Mouse (Mus musculus) hindbrain, embryonic 12.5 days (tissue): ENCODE results near the gene Arhgef6. TPM values are rescaled to one million over a fixed set of nuclear protein-coding genes. Genes with fewer than 3 reads are reported as not detected.
A peak's percentile ranks its signal among the peaks of the same experiment; 100 is the strongest.

Experiments used
- ATAC-seq: fragments of 200-750 bp; cut with Nextera tagmentation; 2 replicates; pipeline ENCODE4 v1.8.0; 2017; ENCODE audit warnings: moderate TSS enrichment; ENCODE audit not compliant: low FRiP score
- H3K27ac ChIP-seq: fragments of 300-500 bp; sonication (generic); 2 replicates; pipeline ENCODE4 v1.5.1; 2016; ENCODE audit warnings: mild to moderate bottlenecking
- H3K27me3 ChIP-seq: fragments of 300-500 bp; sonication (generic); 2 replicates; pipeline ENCODE4 v1.6.1; 2016; ENCODE audit warnings: mild to moderate bottlenecking
- H3K36me3 ChIP-seq: fragments of 300-500 bp; sonication (generic); 2 replicates; pipeline ENCODE4 v1.6.1; 2016; ENCODE audit warnings: mild to moderate bottlenecking
- H3K4me1 ChIP-seq: fragments of 300-500 bp; sonication (generic); 2 replicates; pipeline ENCODE4 v1.6.1; 2016
- H3K4me2 ChIP-seq: fragments of 300-500 bp; sonication (generic); replicated peaks from 2 replicates; pipeline ENCODE4 v1.6.1; 2016; ENCODE audit warnings: mild to moderate bottlenecking
- H3K4me3 ChIP-seq: fragments of 300-500 bp; sonication (generic); 2 replicates; pipeline ENCODE4 v1.5.1; 2016; ENCODE audit warnings: mild to moderate bottlenecking
- H3K9ac ChIP-seq: fragments of 300-500 bp; sonication (generic); 2 replicates; pipeline ENCODE4 v1.6.1; 2016; ENCODE audit warnings: mild to moderate bottlenecking, moderate library complexity
- H3K9me3 ChIP-seq: fragments of 300-500 bp; sonication (generic); replicated peaks from 2 replicates; pipeline ENCODE4 v1.6.1; 2016; ENCODE audit warnings: mild to moderate bottlenecking
- WGBS: fragments of 180-500 bp; shearing (Covaris S2); methylation state at CpG from one replicate; pipeline ENCODE4 v1.1.7; 2016; 5-methylcytosine and 5-hydroxymethylcytosine counted together
- polyA plus RNA-seq: library from polyadenylated mRNA; unstranded; fragments of >200 nt; fragmentation: Nextera tagmentation; extraction: Ambion mirVana; gene quantifications from 2 replicates; pipeline ENCODE4 v1.2.1, GENCODE M21; 2016

The Arhgef6 gene
- polyA plus RNA-seq, 1 experiment from 2014 or later = 9.3 TPM

DNA sequence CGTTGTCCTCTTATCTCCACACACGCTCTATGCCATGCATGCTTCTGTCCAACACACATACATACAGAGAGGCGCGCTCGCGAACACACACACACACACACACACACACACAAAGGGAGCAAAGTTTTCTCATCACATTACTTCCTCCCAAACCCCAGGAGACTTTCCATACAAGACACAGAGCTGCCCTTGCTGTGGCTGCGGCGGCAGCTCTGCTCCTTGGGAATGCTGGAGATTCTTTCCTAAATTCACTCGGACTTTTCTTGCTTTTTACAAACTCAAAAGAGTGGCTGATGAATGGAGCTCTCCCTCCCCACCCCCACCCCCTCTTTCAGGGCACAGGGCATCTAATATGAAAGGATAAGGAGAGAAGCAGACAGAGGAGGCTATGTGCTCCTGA lies 52.2 kb downstream of the Arhgef6 start:
- no peak overlapping the region for H3K4me3 ChIP-seq
- no peak overlapping the region for H3K4me2 ChIP-seq
- ATAC-seq = no peak
- H3K27me3 ChIP-seq = no peaks in the 10 kb centered on the region
- no peaks in the 10 kb centered on the region for H3K9me3 ChIP-seq
- H3K36me3 ChIP-seq = no peaks in the 10 kb centered on the region
- no peaks in the 10 kb centered on the region for H3K4me1 ChIP-seq
- H3K9ac ChIP-seq = no peak overlapping the region
- no peak overlapping the region for H3K27ac ChIP-seq
- WGBS = 51% methylated on average over 9 of the region's 9 CpGs

DNA sequence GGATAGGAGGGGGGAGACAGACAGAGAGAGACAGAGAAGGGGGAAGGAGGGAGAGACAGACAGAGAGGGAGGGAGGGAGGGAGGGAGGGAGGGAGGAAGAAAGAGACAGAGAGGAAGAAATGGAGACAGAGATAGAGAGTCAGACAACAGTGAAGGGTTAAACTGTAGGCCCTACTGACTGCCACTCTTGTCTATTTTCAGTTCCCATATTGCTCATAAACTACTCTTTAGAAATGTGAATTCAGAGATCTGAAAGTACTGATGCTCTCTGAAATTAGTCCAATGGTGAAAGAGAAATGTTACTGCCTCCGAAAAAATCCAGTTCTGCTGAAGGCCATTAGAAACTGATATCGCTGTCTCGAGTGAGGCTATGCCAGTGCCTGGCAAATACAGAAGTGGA lies 56.3 kb downstream of the Arhgef6 start:
- Histone ChIP-seq H3K9ac (no peak overlapping the region), H3K4me2 (no peak overlapping the region), H3K27me3 (no peaks in the 10 kb centered on the region), H3K4me1 (peaks cover 7% of the 10 kb centered on the region; the same call in 1 of the 2 replicates), H3K9me3 (no peaks in the 10 kb centered on the region), H3K4me3 (no peak overlapping the region), H3K36me3 (no peaks in the 10 kb centered on the region), H3K27ac (no peak overlapping the region)
- ATAC-seq = no peak
- 93% methylated on average over 3 of the region's 3 CpGs for WGBS

DNA sequence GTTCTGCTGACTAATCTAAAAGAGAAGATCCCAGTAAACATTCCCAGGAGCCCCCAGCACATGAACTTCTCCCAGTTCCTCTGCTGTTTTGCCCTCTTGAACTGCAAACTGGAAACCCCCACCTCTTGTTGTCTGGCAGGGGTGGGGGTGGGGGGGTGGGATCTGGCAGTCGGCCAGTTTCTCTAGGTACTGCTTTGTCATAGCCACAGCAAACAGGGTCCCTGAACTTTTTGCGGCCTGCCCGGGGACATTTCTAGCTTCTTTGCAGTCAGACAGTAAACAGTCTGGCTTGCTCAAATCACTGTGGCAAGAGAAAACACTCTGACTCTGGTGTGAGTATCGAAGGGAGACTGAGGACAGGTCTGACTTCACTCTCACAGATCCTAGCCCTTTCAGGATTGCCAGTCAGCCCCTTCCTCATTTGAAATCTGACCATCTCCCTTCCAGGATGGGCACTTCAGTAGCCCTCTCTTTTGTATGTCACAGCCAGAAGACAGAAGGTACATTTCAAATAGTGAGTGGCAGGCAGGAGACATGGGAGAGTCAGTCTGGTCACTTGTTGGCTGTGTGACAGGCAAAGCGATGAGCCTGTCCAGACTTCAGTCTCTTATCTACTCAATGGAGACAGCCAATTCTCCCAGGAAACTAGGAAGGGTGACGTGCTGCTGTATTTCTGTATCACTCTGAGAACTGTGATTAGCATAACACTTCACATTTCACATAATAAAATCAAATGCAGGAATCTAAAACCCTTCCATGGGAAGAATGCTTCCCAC lies 60.8 kb downstream of the Arhgef6 start:
- 47% methylated on average over 6 of the region's 6 CpGs for WGBS
- no peak overlapping the region for H3K27ac ChIP-seq
- no peak overlapping the region for H3K4me2 ChIP-seq
- no peak overlapping the region for H3K9ac ChIP-seq
- peaks cover 7% of the 10 kb centered on the region; the same call in 1 of the 2 replicates for H3K4me1 ChIP-seq
- no peaks in the 10 kb centered on the region for H3K36me3 ChIP-seq
- H3K4me3 ChIP-seq = no peak overlapping the region
- no peaks in the 10 kb centered on the region for H3K27me3 ChIP-seq
- ATAC-seq = peak; percentile 56; the same call in 1 of the 2 replicates
- H3K9me3 ChIP-seq = no peaks in the 10 kb centered on the region

DNA sequence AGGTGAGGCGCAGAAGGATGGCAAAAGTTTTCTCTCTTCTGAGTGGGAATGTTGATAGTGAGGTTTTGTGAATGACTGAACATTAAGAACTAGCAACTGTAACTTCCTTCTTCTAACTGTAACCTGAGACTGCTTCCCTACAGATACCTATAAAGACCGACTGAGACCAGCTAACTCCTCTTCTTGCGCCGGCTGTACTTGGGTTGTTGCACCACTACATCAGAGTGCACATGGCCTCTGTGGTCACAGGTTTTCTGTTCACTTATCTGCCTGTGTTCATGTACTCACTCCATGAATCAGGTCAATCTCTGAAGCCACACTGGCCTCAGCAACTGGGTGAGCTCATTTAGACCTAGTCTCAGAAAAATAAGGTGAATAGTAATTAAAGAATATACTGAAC lies 75.0 kb downstream of the Arhgef6 start:
- Histone ChIP-seq H3K27ac (no peak overlapping the region), H3K4me2 (no peak overlapping the region), H3K27me3 (no peaks in the 10 kb centered on the region), H3K4me3 (no peak overlapping the region), H3K9me3 (no peaks in the 10 kb centered on the region), H3K36me3 (no peaks in the 10 kb centered on the region), H3K4me1 (no peaks in the 10 kb centered on the region), H3K9ac (no peak overlapping the region)
- WGBS = 81% methylated on average over 4 of the region's 4 CpGs
- no peak for ATAC-seq

DNA sequence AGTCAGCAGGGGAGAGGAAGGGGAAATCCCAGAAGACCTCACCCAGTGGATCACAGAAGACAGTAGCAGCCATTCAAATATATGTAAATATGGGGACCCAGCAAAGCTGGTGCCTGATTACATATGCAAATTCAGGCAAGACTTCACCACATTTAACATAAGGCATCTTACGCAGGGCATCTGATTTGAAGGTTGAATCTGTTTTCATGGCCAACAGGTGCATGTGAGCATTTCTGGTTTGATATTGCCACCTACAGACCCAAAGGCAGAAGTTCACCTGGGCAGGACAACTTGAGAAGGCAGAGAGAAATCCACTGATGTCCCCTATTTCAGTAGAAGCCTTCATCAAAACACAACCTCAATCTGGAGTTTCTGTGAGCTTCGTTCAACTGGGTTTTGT lies 77.8 kb downstream of the Arhgef6 start:
- Histone ChIP-seq H3K4me1 (no peaks in the 10 kb centered on the region), H3K9ac (no peak overlapping the region), H3K36me3 (no peaks in the 10 kb centered on the region), H3K4me3 (no peak overlapping the region), H3K27ac (no peak overlapping the region), H3K4me2 (no peak overlapping the region), H3K27me3 (no peaks in the 10 kb centered on the region), H3K9me3 (no peaks in the 10 kb centered on the region)
- 39% methylated on average over 2 of the region's 2 CpGs for WGBS
- no peak for ATAC-seq

DNA sequence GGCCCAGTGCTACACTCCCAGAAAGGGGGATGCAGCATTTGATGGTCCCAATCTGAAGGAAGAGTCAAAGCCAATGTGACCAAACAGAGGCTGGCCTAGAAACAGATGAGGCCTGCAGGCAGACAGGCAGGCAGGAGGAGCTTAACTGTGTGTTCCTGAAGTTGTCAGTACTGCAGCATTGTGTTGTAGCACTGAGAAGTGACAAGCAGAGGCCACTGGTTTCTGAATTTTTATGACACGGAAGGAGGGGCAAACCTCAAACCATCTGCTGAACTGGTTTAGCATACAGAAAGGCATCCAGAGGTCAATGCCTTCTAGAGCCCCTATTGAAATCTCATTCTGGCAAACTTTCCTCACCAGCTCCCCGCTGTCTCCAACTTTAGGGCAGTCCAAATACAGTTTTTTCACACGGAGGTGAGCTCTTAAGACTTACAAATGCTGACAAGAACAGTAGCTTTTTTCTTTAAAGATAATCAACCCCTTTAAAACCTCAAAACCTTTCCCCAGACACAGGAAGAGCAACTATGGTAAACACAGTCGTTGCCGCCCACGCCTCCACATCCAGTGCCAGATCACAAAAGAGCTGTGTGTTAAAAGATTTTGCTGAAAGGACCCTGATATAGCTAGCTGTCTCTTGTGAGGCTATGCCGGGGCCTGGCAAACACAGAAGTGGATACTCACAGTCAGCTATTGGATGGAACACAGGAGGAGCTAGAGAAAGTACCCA lies 85.0 kb downstream of the Arhgef6 start:
- Histone ChIP-seq H3K4me2 (no peak overlapping the region), H3K9me3 (no peaks in the 10 kb centered on the region), H3K27me3 (no peaks in the 10 kb centered on the region), H3K9ac (no peak overlapping the region), H3K27ac (no peak overlapping the region), H3K4me3 (no peak overlapping the region), H3K36me3 (no peaks in the 10 kb centered on the region), H3K4me1 (no peaks in the 10 kb centered on the region)
- ATAC-seq = no peak
- WGBS = 68% methylated on average over 7 of the region's 7 CpGs

DNA sequence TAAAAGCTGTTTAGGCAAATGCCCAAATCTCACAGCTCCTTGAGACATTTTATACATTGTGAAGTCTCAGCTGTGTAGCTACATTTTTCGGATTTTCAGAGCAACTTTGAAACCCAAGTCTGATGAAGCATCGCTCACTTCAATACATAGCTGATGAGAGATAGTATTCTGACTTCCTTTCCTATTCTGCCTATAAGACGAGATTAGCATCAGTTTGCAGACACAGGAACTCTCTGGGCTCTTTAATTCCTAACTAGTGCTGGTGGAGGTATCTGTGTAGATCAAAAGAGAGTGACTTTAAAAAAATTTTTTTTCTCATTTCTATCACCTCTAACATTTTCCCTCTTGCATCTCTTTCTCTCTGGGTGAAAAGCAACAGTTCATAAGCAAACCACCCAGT lies 100.0 kb downstream of the Arhgef6 start:
- H3K27ac ChIP-seq = no peak overlapping the region
- 67% methylated on average over 3 of the region's 3 CpGs for WGBS
- ATAC-seq = no peak
- H3K36me3 ChIP-seq = no peaks in the 10 kb centered on the region
- H3K4me3 ChIP-seq = no peak overlapping the region
- no peak overlapping the region for H3K4me2 ChIP-seq
- no peak overlapping the region for H3K9ac ChIP-seq
- H3K27me3 ChIP-seq = no peaks in the 10 kb centered on the region
- H3K4me1 ChIP-seq = no peaks in the 10 kb centered on the region
- no peaks in the 10 kb centered on the region for H3K9me3 ChIP-seq

DNA sequence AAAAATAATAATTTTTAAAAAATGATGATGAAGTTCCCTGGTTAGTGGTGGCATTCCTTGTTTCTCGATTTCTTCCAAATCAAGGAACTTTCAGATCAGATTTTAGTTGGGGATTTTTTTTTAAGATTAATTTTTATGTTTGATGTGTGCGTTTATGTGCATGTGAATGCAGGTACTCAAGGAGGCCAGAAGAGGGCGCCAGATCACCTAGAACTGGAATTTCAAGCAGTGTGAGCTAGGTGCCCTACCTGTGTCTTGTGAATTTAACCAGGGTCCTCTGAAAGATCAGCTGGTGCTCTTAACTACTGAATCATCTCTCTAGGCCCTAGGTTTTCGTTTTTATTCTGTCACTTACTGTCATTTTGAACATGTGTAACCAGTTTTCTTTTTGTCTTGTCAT lies 102.5 kb downstream of the Arhgef6 start:
- Histone ChIP-seq H3K4me3 (no peak overlapping the region), H3K36me3 (no peaks in the 10 kb centered on the region), H3K9me3 (no peaks in the 10 kb centered on the region), H3K27me3 (no peaks in the 10 kb centered on the region), H3K27ac (no peak overlapping the region), H3K4me1 (no peaks in the 10 kb centered on the region), H3K9ac (no peak overlapping the region), H3K4me2 (no peak overlapping the region)
- no peak for ATAC-seq
- WGBS = 71% methylated on average over 4 of the region's 4 CpGs

DNA sequence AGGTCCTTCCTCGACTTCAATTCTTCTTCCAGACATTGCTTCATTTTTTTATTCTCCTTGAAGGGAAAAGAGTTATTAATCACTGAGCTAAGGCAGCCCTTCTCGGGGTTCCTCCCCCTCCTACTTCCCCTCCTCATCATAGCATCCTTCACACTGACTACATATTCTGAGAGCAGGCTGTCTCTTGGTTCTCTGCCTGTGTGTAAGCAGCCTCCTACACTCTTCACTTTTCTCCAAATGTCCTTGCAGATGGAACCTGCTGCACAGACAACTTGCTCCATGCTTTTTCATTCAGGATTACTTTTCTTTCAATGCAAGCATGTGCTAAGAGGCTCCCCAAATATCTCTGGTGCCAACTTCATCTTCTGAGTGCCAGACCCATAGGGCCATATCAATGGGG lies 104.9 kb downstream of the Arhgef6 start:
- H3K4me2 ChIP-seq = no peak overlapping the region
- no peak for ATAC-seq
- no peak overlapping the region for H3K27ac ChIP-seq
- no peaks in the 10 kb centered on the region for H3K27me3 ChIP-seq
- no peaks in the 10 kb centered on the region for H3K4me1 ChIP-seq
- H3K36me3 ChIP-seq = no peaks in the 10 kb centered on the region
- 83% methylated on average over 2 of the region's 2 CpGs for WGBS
- H3K9ac ChIP-seq = no peak overlapping the region
- H3K4me3 ChIP-seq = no peak overlapping the region
- no peaks in the 10 kb centered on the region for H3K9me3 ChIP-seq

DNA sequence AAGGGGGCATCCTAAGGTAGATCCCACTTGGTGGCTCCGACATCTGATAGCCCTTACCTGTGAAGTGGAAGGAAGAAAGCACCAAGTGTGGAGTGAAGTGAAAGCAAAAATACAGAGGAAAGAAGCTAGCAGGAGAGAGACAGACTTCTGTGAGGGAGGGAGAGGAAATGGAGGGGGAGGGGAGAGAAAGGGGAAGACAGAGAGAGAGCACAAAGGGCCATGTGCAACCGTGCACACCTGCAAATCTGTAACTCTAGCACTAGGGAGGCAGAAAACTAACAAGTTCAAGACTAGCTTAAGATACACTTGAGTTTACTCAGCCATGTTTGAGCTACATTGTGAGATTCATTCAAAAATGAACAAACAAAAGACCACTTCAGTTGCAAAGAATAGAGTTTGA lies 110.4 kb downstream of the Arhgef6 start:
- Histone ChIP-seq H3K36me3 (no peaks in the 10 kb centered on the region), H3K9me3 (no peaks in the 10 kb centered on the region), H3K9ac (no peak overlapping the region), H3K27ac (no peak overlapping the region), H3K4me2 (no peak overlapping the region), H3K4me3 (no peak overlapping the region), H3K27me3 (no peaks in the 10 kb centered on the region), H3K4me1 (no peaks in the 10 kb centered on the region)
- no peak for ATAC-seq
- 84% methylated on average over 2 of the region's 2 CpGs for WGBS

DNA sequence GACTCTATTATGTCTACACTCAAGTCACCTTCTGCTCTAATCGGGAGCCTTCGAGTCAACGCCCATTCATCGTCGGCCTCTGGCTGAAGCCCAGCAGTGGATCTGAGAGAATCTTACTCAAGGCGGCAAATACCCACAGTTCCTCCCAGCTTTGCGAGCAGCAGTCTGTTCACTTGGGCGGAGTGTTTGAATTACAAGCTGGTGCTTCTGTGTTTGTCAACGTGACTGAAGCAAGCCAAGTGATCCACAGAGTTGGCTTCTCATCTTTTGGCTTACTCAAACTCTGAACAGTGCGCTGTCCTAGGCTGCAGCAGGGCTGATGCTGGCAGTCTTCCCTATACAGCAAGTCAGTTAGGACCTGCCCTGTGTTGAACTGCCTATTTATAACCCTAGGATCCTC lies 115.2 kb downstream of the Arhgef6 start:
- H3K4me1 ChIP-seq = no peaks in the 10 kb centered on the region
- 82% methylated on average over 10 of the region's 10 CpGs for WGBS
- no peak overlapping the region for H3K4me2 ChIP-seq
- no peak for ATAC-seq
- no peaks in the 10 kb centered on the region for H3K9me3 ChIP-seq
- no peaks in the 10 kb centered on the region for H3K27me3 ChIP-seq
- no peak overlapping the region for H3K9ac ChIP-seq
- no peak overlapping the region for H3K27ac ChIP-seq
- H3K4me3 ChIP-seq = no peak overlapping the region
- H3K36me3 ChIP-seq = no peaks in the 10 kb centered on the region

DNA sequence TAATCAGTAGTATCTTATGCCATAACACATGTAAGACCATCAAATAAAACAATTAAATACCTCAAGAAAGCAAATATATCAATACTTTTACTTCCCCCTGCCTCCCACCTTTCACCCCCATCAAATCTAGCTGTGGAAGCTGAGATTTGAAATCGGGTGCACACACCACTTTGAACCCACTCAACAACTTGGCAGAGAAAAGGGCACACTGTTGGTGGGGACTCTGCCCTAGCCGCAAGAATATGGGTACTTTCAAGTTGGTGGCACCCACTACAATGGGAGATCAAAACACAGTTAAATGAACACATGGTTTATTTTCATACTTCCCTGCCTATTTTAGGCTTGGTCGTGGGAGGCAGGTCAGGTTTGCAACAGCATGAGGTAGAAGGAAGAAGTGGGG lies 116.6 kb downstream of the Arhgef6 start:
- no peaks in the 10 kb centered on the region for H3K36me3 ChIP-seq
- no peaks in the 10 kb centered on the region for H3K4me1 ChIP-seq
- no peak overlapping the region for H3K4me3 ChIP-seq
- ATAC-seq = no peak
- no peak overlapping the region for H3K4me2 ChIP-seq
- 84% methylated on average over 3 of the region's 3 CpGs for WGBS
- H3K27ac ChIP-seq = no peak overlapping the region
- H3K27me3 ChIP-seq = no peaks in the 10 kb centered on the region
- no peaks in the 10 kb centered on the region for H3K9me3 ChIP-seq
- H3K9ac ChIP-seq = no peak overlapping the region

DNA sequence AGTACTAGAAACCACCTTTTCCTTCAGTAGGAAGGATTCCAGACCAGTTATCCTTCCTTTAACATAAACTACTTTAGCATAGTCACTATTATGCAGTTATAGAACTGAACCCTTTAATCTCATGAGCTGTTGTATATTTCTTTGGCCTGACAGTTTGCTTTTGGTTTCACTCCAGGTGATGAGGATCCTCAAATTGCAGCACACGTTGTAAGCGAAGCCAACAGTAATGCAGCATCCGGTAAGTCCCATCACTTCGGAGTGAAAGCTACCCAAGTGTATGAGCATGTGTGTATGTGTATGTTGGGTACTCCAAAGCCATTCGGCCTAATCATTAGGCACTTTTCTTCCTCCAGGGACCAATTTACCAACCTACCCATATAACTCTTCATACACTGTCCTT lies 119.0 kb downstream of the Arhgef6 start:
- no peak for ATAC-seq
- H3K4me1 ChIP-seq = no peaks in the 10 kb centered on the region
- no peaks in the 10 kb centered on the region for H3K9me3 ChIP-seq
- WGBS = 84% methylated on average over 5 of the region's 5 CpGs
- no peak overlapping the region for H3K27ac ChIP-seq
- no peaks in the 10 kb centered on the region for H3K27me3 ChIP-seq
- no peaks in the 10 kb centered on the region for H3K36me3 ChIP-seq
- H3K4me3 ChIP-seq = no peak overlapping the region
- H3K9ac ChIP-seq = no peak overlapping the region
- no peak overlapping the region for H3K4me2 ChIP-seq
